Mouse (Mus musculus): ENCODE data around the gene Adi1. TPM values are rescaled to one million over a fixed set of nuclear protein-coding genes. Genes with fewer than 3 reads are reported as not detected.

Gene Adi1
- polyA plus RNA-seq, 1 experiment from 2014 or later = 92.1 TPM

GRCm38 (mm10) chr12:28724366-28724765, 49.3 kb downstream of the Adi1 start:
- Histone ChIP-seq H3K36me3 (peaks cover 20% of the 10 kb centered on the region), H3K9me3 (no peaks in the 10 kb centered on the region), H3K4me2 (replicated peaks) (no peak overlapping the region), H3K4me3 (replicated peaks) (no peak overlapping the region), H3K4me1 (replicated peaks) (no peaks in the 10 kb centered on the region), H3K9ac (no peak overlapping the region), H3K27ac (no peak overlapping the region), H3K27me3 (replicated peaks) (no peaks in the 10 kb centered on the region)
- WGBS = 84% methylated on average over 3 of the region's 3 CpGs
- no peak for ATAC-seq

DNA sequence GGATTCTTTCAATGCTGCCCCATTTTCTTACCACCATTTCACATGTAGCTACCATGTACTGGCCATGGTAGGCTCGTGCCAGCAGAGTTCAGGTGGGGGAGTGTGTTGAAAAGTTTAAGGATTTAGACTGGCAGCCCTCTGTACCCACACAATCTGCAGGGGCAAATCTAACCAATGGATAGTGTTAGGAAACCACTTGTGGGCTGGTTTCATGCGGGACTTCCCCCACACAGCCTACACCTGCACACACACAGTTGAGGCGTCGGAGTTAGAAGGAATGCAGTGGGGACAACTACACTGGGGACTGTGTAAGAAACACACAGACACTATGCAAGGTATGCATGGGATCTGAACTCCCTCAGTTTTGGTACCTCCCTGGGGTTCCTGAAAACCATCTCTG, 51.2 kb downstream of the Adi1 start:
- no peaks in the 10 kb centered on the region for H3K9me3 ChIP-seq
- H3K36me3 ChIP-seq = peaks cover 6% of the 10 kb centered on the region; the same call in 1 of the 2 replicates
- H3K4me2 ChIP-seq (replicated peaks) = no peak overlapping the region
- H3K4me3 ChIP-seq (replicated peaks) = no peak overlapping the region
- H3K4me1 ChIP-seq (replicated peaks) = no peaks in the 10 kb centered on the region
- no peak overlapping the region for H3K9ac ChIP-seq
- no peak for ATAC-seq
- WGBS = 89% methylated on average over 4 of the region's 4 CpGs
- no peak overlapping the region for H3K27ac ChIP-seq
- H3K27me3 ChIP-seq (replicated peaks) = no peaks in the 10 kb centered on the region

- Histone ChIP-seq H3K4me3 (replicated peaks) (no peak overlapping the region), H3K4me2 (replicated peaks) (no peak overlapping the region), H3K27ac (no peak overlapping the region), H3K27me3 (replicated peaks) (no peaks in the 10 kb centered on the region), H3K9me3 (no peaks in the 10 kb centered on the region), H3K4me1 (replicated peaks) (no peaks in the 10 kb centered on the region), H3K9ac (no peak overlapping the region), H3K36me3 (peaks cover 5% of the 10 kb centered on the region; the same call in 1 of the 2 replicates)
- WGBS = 83% methylated on average over 5 of the region's 5 CpGs
- ATAC-seq = no peak
Observed at GRCm38 (mm10) chr12:28727061-28727460, 52.0 kb downstream of the Adi1 start.

Other genes with a start within 250 kb of the Adi1 start
- not detected in 2 replicates for gene Dcdc2c, start 122.8 kb upstream of the Adi1 start, polyA plus RNA-seq (2015; fragmentation: Nextera tagmentation; extraction: Ambion mirVana)
- gene Allc, start 92.7 kb upstream of the Adi1 start, polyA plus RNA-seq (2015; fragmentation: Nextera tagmentation; extraction: Ambion mirVana) = not detected in 2 replicates
- gene Colec11, start 51.9 kb upstream of the Adi1 start, polyA plus RNA-seq (2015; fragmentation: Nextera tagmentation; extraction: Ambion mirVana) = 1.6 and 1.8 TPM in 2 replicates
- gene Rps7, start 39.3 kb upstream of the Adi1 start, polyA plus RNA-seq (2015; fragmentation: Nextera tagmentation; extraction: Ambion mirVana) = 676 and 798 TPM in 2 replicates
- gene Rnaseh1, start 25.6 kb upstream of the Adi1 start, polyA plus RNA-seq (2015; fragmentation: Nextera tagmentation; extraction: Ambion mirVana) = 26.1 and 27.9 TPM in 2 replicates
- gene Trappc12, start 75.2 kb downstream of the Adi1 start, polyA plus RNA-seq (2015; fragmentation: Nextera tagmentation; extraction: Ambion mirVana) = 34.6 and 34.9 TPM in 2 replicates
- 27.3 and 28.6 TPM in 2 replicates for gene Eipr1, start 76.6 kb downstream of the Adi1 start, polyA plus RNA-seq (2015; fragmentation: Nextera tagmentation; extraction: Ambion mirVana)